Mouse (Mus musculus) megakaryocyte, embryonic 14.5 days (primary cell): ENCODE results near the gene Vps35l. TPM values are rescaled to one million over a fixed set of nuclear protein-coding genes. Genes with fewer than 3 reads are reported as not detected.

Experiments used
- H3K27me3 ChIP-seq: replicated peaks from 2 replicates; pipeline ENCODE3; 2012; ENCODE audit warnings: inconsistent platforms
- H3K36me3 ChIP-seq: replicated peaks from 2 replicates; pipeline ENCODE3; 2012; ENCODE audit warnings: low read length, inconsistent platforms, mixed read lengths
- H3K4me1 ChIP-seq: 2 replicates; pipeline ENCODE4 v1.6.1; 2012; ENCODE audit warnings: inconsistent platforms
- H3K4me3 ChIP-seq: replicated peaks from 2 replicates; pipeline ENCODE3; 2012; ENCODE audit warnings: moderate library complexity, mild to moderate bottlenecking, inconsistent platforms
- H3K9me3 ChIP-seq: 2 replicates; pipeline ENCODE4 v1.6.1; 2012; ENCODE audit warnings: inconsistent platforms
- FLI1 ChIP-seq: IDR thresholded peaks from 2 replicates; pipeline ENCODE4 v1.6.1; 2012; ENCODE audit warnings: low read length, inconsistent platforms, mixed read lengths
- GATA1 ChIP-seq: IDR thresholded peaks from 3 replicates; pipeline ENCODE4 v1.6.1; 2012; ENCODE audit warnings: mixed read lengths, low read length, inconsistent platforms, borderline replicate concordance
- polyA plus RNA-seq: library from polyadenylated mRNA; stranded (reverse); fragments of >175 nt; gene quantifications from 2 replicates; pipeline ENCODE4 v1.2.3, GENCODE M21; 2012; ENCODE audit warnings: low replicate concordance; ENCODE audit not compliant: insufficient read depth

The Vps35l gene
- polyA plus RNA-seq, 1 experiment = 13.2 TPM

GRCm38 (mm10) chr7:118889046-118889680 lies 149.1 kb downstream of the Vps35l start:
- no peaks in the 10 kb centered on the region for H3K36me3 ChIP-seq
- TF ChIP-seq GATA1 = no peak
- no peak for TF ChIP-seq FLI1
- H3K9me3 ChIP-seq = no peaks in the 10 kb centered on the region; the same call in 1 of the 2 replicates
- H3K4me3 ChIP-seq = no peak overlapping the region
- H3K27me3 ChIP-seq = peaks cover 9% of the 10 kb centered on the region
- 0 out of 2 replicates have a peak, but pooled peaks cover 3% of the 10 kb centered on the region for H3K4me1 ChIP-seq

Other genes starting within 250 kb of the Vps35l start
- gene Itpripl2, start 248.3 kb upstream of the Vps35l start, polyA plus RNA-seq = 3.0 and 3.6 TPM in 2 replicates
- gene Coq7, start 206.9 kb upstream of the Vps35l start, polyA plus RNA-seq = 19.9 TPM in 1 of 2 replicates, not detected in the other
- gene Tmc7, start 155.5 kb upstream of the Vps35l start, polyA plus RNA-seq = not detected in 2 replicates
- gene Tmc5, start 142.9 kb upstream of the Vps35l start, polyA plus RNA-seq = 0.17 TPM in 1 of 2 replicates, not detected in the other
- 42.4 and 134 TPM in 2 replicates for gene Gde1, start 34.4 kb upstream of the Vps35l start, polyA plus RNA-seq
- 0.40 TPM in 1 of 2 replicates, not detected in the other for gene Ccp110, start 27.7 kb upstream of the Vps35l start, polyA plus RNA-seq
- gene Iqck, start 115.5 kb downstream of the Vps35l start, polyA plus RNA-seq = 0.08 TPM in 1 of 2 replicates, not detected in the other
- 0.97 and 13.4 TPM in 2 replicates for gene Knop1, start 116.0 kb downstream of the Vps35l start, polyA plus RNA-seq